Mouse (Mus musculus) forebrain, embryonic 14.5 days (tissue): ENCODE measurements around the gene Prkaa2. TPM values are rescaled to one million over a fixed set of nuclear protein-coding genes. Genes with fewer than 3 reads are reported as not detected.
A peak's percentile ranks its signal among the peaks of the same experiment; 100 is the strongest.

ENCODE experiments used
- ATAC-seq: fragments of 200-750 bp; cut with Nextera tagmentation; 2 replicates; pipeline ENCODE4 v1.8.0; 2017; ENCODE audit warnings: mild to moderate bottlenecking, moderate library complexity
- DNase-seq: peaks from one replicate; pipeline ENCODE4 v3.0.0-alpha.2; 2015; ENCODE audit warnings: low spot score
- H3K27ac ChIP-seq: fragments of 300-500 bp; sonication (generic); 2 replicates; pipeline ENCODE4 v1.5.1; 2014; ENCODE audit warnings: low read depth, mild to moderate bottlenecking, control low read depth, low read length, moderate library complexity
- H3K27me3 ChIP-seq: fragments of 300-500 bp; sonication (generic); replicated peaks from 2 replicates; pipeline ENCODE4 v1.6.1; 2014; ENCODE audit warnings: low read length, control low read depth, mixed read lengths; ENCODE audit not compliant: control insufficient read depth, insufficient read depth
- H3K36me3 ChIP-seq: fragments of 300-500 bp; sonication (generic); 2 replicates; pipeline ENCODE4 v1.6.1; 2014; ENCODE audit warnings: low read length, control low read depth; ENCODE audit not compliant: control insufficient read depth, insufficient read depth
- H3K4me1 ChIP-seq: fragments of 300-500 bp; sonication (generic); 2 replicates; pipeline ENCODE4 v1.6.1; 2014; ENCODE audit warnings: antibody characterized with exemption, low read length, control low read depth; ENCODE audit not compliant: control insufficient read depth, insufficient read depth
- H3K4me2 ChIP-seq: fragments of 300-500 bp; sonication (generic); 2 replicates; pipeline ENCODE4 v1.6.1; 2014; ENCODE audit warnings: mild to moderate bottlenecking, control low read depth, low read length
- H3K4me3 ChIP-seq: fragments of 300-500 bp; sonication (generic); 2 replicates; pipeline ENCODE4 v1.5.1; 2014; ENCODE audit warnings: low read depth, low read length, control low read depth
- H3K9ac ChIP-seq: fragments of 300-500 bp; sonication (generic); 2 replicates; pipeline ENCODE4 v1.6.1; 2014; ENCODE audit warnings: mild to moderate bottlenecking, low read length, control low read depth, moderate library complexity
- H3K9me3 ChIP-seq: fragments of 300-500 bp; sonication (generic); replicated peaks from 2 replicates; pipeline ENCODE4 v1.6.1; 2016; ENCODE audit warnings: low read length, control low read depth, mixed read lengths; ENCODE audit not compliant: control insufficient read depth
- WGBS: fragments of 180-500 bp; shearing (Covaris S2); extraction: QIAGEN DNeasy Blood & Tissue Kit; methylation state at CpG from one replicate; pipeline ENCODE4 v1.1.7; 2014; 5-methylcytosine and 5-hydroxymethylcytosine counted together
- polyA plus RNA-seq: library from polyadenylated mRNA; unstranded; fragments of >200 nt; fragmentation: Nextera tagmentation; extraction: Ambion mirVana; gene quantifications from 2 replicates; pipeline ENCODE4 v1.2.1, GENCODE M21; 2014

Gene Prkaa2
- polyA plus RNA-seq, 1 experiment from 2014 or later = 9.8 TPM

- no peak overlapping the region for H3K4me2 ChIP-seq
- H3K27ac ChIP-seq = no peak overlapping the region
- no peaks in the 10 kb centered on the region for H3K9me3 ChIP-seq
- WGBS = 35% methylated on average over 14 of the region's 14 CpGs
- no peak overlapping the region for H3K9ac ChIP-seq
- no peak overlapping the region for H3K4me3 ChIP-seq
- ATAC-seq (peak; percentile 81), DNase-seq (peak; percentile 95)
- no peaks in the 10 kb centered on the region for H3K4me1 ChIP-seq
- no peaks in the 10 kb centered on the region for H3K36me3 ChIP-seq
- no peaks in the 10 kb centered on the region for H3K27me3 ChIP-seq
Measured at GRCm38 (mm10) chr4:105151911-105152690, 42.4 kb upstream of the Prkaa2 start.

DNA sequence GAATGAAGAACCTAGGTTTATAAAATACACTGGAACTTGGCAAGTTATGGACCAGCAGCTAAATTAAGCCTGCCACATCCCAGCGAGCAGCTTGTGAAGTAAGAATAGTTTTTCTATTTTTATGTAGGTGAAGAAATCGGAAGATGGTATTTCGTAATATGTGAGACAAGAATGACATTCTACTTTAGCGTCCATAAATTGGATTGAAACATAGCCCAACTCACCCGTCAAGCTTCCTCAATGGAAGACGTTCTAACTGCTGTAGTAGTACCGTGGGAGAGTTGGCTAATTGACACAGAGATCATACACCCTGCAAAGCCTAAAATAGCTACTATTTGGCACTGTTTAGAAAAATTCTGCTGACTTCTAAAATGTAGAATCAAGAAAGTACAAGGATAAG lies 39.8 kb upstream of the Prkaa2 start:
- no peak overlapping the region for H3K27ac ChIP-seq
- no peak overlapping the region for H3K9ac ChIP-seq
- no peaks in the 10 kb centered on the region for H3K27me3 ChIP-seq
- no peak for ATAC-seq
- no peak overlapping the region for H3K4me2 ChIP-seq
- H3K9me3 ChIP-seq = no peaks in the 10 kb centered on the region
- no peak overlapping the region for H3K4me3 ChIP-seq
- WGBS = 81% methylated on average over 7 of the region's 7 CpGs
- no peak for DNase-seq
- H3K4me1 ChIP-seq = no peaks in the 10 kb centered on the region
- H3K36me3 ChIP-seq = no peaks in the 10 kb centered on the region

DNA sequence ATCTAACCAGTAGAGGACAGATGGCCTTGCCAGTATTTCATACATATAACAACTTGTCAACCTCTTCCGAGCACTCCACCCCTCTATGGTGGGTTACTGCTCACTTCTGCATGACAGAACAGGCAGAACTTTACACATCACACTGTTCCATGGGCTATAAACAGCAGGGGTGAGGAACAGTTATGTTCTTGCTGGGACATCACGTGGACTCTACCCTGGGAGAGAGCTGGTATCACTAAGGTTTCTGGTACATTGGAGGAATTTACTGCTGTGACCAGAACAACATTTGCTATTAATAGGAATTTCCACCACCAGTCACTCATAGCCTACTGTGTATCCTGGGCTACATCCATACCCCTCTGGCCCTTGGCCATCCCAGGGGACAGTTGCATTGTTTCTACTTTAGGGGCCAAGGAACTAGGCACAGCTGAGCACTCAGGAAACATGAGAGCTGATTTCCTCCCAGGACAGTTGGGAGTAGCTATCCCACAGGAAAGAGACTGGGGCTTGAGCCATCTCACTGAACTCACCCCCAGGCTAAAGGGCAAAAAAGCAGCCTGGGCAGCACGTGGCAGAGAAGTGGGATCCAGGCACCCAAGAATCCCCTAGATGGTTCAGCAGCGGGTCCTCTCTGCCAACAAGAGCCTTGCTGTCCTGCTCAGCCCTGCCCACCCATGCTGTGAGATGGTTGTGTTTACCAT lies 23.8 kb upstream of the Prkaa2 start:
- Histone ChIP-seq H3K4me1 (no peaks in the 10 kb centered on the region), H3K27ac (no peak overlapping the region), H3K9ac (no peak overlapping the region), H3K9me3 (no peaks in the 10 kb centered on the region), H3K27me3 (no peaks in the 10 kb centered on the region), H3K4me3 (no peak overlapping the region), H3K36me3 (no peaks in the 10 kb centered on the region), H3K4me2 (no peak overlapping the region)
- WGBS = 96% methylated on average over 4 of the region's 4 CpGs
- DNase-seq = no peak
- no peak for ATAC-seq

GRCm38 (mm10) chr4:105131756-105132314 lies 22.1 kb upstream of the Prkaa2 start:
- no peaks in the 10 kb centered on the region for H3K27me3 ChIP-seq
- H3K4me1 ChIP-seq = no peaks in the 10 kb centered on the region
- DNase-seq (no peak), ATAC-seq (no peak)
- H3K9ac ChIP-seq = no peak overlapping the region
- H3K27ac ChIP-seq = no peak overlapping the region
- no peaks in the 10 kb centered on the region for H3K9me3 ChIP-seq
- 83% methylated on average over 9 of the region's 9 CpGs for WGBS
- no peak overlapping the region for H3K4me2 ChIP-seq
- no peaks in the 10 kb centered on the region for H3K36me3 ChIP-seq
- H3K4me3 ChIP-seq = no peak overlapping the region

DNA sequence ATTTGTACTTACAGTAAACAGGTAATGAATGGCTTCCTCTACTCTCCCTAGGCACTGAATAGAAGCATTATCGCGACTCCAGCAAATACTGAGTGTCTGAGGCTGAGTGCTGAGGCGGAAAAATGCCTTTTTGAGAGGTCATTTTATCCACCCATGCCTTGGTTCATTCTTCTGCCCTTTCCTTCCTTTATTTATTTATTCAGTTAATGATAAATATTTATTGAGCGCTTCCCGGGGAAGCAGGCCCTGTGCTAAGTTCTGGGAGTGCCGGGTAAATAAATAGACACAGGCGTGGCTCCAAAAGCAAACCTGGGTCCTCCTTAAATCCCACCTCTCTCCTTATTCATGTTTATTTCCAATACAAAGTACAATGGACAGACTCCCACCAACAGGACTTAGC lies 19.5 kb upstream of the Prkaa2 start:
- ATAC-seq (no peak), DNase-seq (no peak)
- Histone ChIP-seq H3K36me3 (no peaks in the 10 kb centered on the region), H3K4me1 (no peaks in the 10 kb centered on the region), H3K27me3 (no peaks in the 10 kb centered on the region), H3K27ac (no peak overlapping the region), H3K4me3 (no peak overlapping the region), H3K4me2 (no peak overlapping the region), H3K9ac (no peak overlapping the region), H3K9me3 (no peaks in the 10 kb centered on the region)
- whole genome bisulfite sequencing = 79% methylated on average over 7 of the region's 7 CpGs

GRCm38 (mm10) chr4:105122429-105122828 lies 12.7 kb upstream of the Prkaa2 start:
- Histone ChIP-seq H3K27me3 (no peaks in the 10 kb centered on the region), H3K4me2 (no peak overlapping the region), H3K36me3 (no peaks in the 10 kb centered on the region), H3K27ac (no peak overlapping the region), H3K9me3 (no peaks in the 10 kb centered on the region), H3K9ac (no peak overlapping the region), H3K4me1 (no peaks in the 10 kb centered on the region), H3K4me3 (no peak overlapping the region)
- 0 out of 2 replicates have a peak, but pooled peaks have one; percentile 40 for ATAC-seq
- DNase-seq = peak; percentile 62
- WGBS = 38% methylated on average over 8 of the region's 8 CpGs

DNA sequence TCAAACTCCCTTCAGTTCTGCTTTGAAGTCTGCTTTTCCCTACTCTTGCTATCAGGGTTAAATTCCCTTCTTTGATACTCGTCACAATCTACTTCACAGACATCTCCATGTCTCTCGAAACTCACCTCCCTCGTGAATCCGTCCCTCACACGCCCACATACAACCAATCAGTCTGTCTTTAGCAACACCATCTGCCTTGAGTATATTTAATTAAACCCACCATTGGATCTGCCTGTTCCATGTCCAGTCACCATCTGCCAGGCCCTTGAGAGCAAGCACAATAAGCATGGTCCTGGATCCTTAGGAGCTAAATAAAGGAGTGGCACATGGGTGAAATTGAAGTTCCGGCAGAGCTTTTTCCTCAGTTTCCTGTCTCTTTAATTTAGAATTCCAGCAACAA lies 11.4 kb upstream of the Prkaa2 start:
- ATAC-seq (no peak), DNase-seq (peak; percentile 24)
- Histone ChIP-seq H3K27me3 (no peaks in the 10 kb centered on the region), H3K4me1 (no peaks in the 10 kb centered on the region), H3K36me3 (no peaks in the 10 kb centered on the region), H3K9ac (no peak overlapping the region), H3K27ac (no peak overlapping the region), H3K4me3 (no peak overlapping the region), H3K9me3 (no peaks in the 10 kb centered on the region), H3K4me2 (no peak overlapping the region)
- 80% methylated on average over 6 of the region's 6 CpGs for WGBS

DNA sequence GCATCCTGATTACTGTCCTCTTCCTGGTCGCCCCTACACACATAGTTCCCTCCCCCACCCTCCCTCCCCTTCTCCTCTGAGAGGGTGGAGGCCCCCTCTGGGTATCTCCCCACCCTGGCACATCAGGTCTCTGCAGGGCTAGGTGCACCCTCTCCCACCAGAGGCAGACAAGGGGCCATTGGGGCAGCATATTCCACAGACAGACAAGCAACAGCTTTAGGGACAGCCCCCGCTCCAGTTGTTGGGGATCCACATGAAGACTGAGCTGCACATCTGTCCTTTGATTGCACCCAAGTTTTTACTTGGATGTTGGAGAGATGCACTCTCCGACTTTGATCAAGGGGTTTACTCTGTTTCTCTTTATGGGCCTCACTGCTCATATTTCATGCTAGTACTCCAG lies 3.8 kb upstream of the Prkaa2 start:
- Histone ChIP-seq H3K27me3 (no peaks in the 10 kb centered on the region), H3K9me3 (no peaks in the 10 kb centered on the region), H3K4me3 (no peak overlapping the region), H3K27ac (no peak overlapping the region), H3K9ac (no peak overlapping the region), H3K4me2 (no peak overlapping the region), H3K36me3 (no peaks in the 10 kb centered on the region), H3K4me1 (peaks cover 10% of the 10 kb centered on the region)
- DNase-seq (no peak), ATAC-seq (no peak)
- 84% methylated on average over 3 of the region's 3 CpGs for WGBS

DNA sequence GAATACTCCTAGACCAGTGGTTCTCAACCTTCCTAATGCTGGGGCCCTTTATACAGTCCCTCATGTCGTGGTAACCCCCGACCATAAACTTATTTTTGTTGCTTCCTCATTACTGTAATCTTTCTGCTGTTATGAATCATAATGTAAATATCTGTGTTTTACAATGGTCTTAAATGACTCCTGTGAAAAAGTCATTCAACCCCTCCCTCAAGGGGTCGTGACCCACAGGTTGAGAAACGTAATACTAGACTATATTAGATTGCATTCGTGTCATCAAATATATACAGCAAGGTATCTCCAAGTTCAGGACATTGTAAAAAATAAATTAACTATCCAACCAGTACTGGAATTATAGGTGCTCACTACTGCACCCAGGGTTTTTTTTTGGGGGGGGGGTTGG lies 3.4 kb upstream of the Prkaa2 start:
- Histone ChIP-seq H3K4me3 (no peak overlapping the region), H3K4me2 (no peak overlapping the region), H3K4me1 (peaks cover 10% of the 10 kb centered on the region), H3K36me3 (no peaks in the 10 kb centered on the region), H3K9me3 (no peaks in the 10 kb centered on the region), H3K27me3 (no peaks in the 10 kb centered on the region), H3K27ac (no peak overlapping the region), H3K9ac (no peak overlapping the region)
- ATAC-seq = no peak
- no peak for DNase-seq
- WGBS = 84% methylated on average over 5 of the region's 5 CpGs
